Mouse (Mus musculus): ENCODE measurements at regions not wholly inside any gene's neighbourhood (a gene's known extent, or its start where the extent isn't known, plus 50 kb on each side); places are given as distances from the start of the nearest gene placed in this dataset.

DNA sequence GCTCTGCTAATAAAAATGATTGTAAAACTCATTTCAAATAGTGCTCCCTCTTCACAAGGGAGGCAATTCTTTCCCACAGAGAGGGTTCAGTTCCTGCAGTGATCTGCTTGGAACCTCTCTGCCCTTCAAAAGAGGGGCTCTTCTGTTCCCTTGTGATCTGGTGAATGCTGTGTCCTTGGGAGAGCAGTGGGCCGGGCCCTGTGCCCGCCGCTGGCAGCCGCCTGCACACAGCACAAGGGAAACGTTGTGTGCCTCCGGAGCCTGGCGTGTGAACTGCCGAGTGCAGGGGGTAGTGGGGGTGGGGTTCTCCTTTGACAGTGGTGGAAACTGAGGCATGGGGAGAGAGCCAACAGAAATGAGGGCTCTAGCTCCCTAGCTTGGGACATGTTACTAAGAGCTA is 54.4 kb upstream of the Csrp1 start:
- no peak for DNase-seq

DNA sequence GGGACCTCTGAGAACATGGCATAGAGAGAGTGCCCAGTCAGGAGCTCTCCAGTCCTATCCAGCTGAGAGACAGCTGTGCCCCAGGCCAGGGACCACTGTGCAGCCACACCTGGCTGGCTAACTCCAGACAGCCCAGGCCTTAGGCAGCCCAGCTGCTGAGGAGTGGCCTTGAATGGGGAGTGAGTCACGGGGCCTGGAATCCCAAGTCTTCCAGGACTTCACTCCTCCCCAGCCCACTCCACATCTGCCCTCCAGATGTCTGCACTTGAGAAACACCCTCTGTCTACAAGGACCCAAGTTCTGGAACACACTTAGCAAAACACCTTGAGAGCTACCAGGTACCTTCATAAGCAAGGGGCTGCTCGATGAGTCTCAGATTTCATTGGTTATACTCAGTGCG is 51.5 kb upstream of the Csrp1 start:
- DNase-seq, result no peak

DNA sequence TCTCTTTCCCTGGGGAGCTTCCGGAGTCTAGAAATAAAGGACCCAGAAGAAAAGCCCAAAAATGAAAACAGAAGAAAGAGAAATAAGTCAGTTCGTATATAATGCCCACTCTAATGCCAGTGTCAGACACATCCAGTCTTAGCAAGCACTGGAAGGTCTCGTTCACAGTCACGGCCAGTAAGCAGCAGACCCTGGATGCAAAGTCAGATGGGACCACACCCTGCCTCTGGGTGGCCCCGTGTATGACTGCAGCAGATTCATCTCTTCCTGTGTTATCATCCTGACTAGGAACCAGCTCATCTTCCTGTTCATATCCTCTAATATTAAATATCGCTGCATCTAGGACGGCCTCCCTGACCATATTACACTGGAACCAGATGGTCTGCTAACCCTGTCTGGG is 50.9 kb upstream of the Csrp1 start:
- DNase-seq, result peak; percentile 48 to 62

- DNase-seq, result peak; percentile 69 to 79
Measured at GRCm38 (mm10) chr1:135669803-135670202, 50.1 kb upstream of the Csrp1 start.
